Mouse (Mus musculus) cerebellum, postnatal 14 days (tissue): ENCODE data around the gene Olfr1537.

Experiments used
- DNase-seq, 2 experiments: peaks; one replicate each; pipeline ENCODE4 v3.0.0; 2021; ENCODE audit warnings: mixed read lengths in 2 of 2

Olfr1537 gene

GRCm38 (mm10) chr9:39249894-39250293, at the start of gene Olfr1537:
TSS of gene Olfr1537 (minus strand) at chr9:39249994.
- DNase-seq: no peak

DNA sequence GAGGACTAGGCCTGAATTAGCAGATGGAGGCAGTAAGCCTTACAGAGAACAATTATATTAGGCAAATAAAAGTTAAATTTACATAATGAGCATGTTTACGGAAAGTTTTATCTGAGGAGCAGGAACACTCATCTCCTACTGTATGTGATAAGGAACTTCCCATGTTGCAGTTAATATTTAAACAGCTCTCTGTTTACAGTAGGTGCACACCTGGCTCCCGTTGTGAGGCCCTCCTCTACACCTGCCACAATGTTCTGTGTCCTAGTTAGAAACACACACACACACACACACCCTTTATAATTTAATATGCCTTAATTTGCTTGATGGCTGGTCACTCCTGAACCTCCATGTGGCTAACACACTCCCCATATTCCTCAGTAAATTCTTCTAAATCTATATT, 37.3 kb upstream of the Olfr1537 start:
- no peak for DNase-seq

DNA sequence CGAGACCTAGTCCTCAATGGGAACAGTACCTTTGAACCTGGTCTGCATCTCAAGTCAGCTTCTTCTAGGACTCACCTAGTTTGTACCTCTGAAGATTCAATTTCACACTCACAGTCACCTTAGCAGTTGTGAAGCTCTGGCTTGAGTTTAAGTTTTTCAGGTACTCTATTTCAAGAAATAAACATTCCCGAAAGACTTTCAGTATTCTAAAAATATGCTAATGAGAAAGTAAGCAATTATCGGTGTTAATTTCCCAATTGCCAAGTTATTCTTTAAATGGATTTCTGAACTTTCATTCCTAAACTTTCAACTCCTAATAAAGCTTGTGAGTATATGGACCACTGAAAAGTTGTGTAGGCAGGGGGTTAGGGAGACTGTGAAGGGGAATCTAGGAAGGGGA, 26.9 kb upstream of the Olfr1537 start, which contains the start of gene Olfr945:
Gene Olfr945, minus strand, starts transcription at position 101 of the 400 bp plus-strand sequence.
- no peak for DNase-seq

DNA sequence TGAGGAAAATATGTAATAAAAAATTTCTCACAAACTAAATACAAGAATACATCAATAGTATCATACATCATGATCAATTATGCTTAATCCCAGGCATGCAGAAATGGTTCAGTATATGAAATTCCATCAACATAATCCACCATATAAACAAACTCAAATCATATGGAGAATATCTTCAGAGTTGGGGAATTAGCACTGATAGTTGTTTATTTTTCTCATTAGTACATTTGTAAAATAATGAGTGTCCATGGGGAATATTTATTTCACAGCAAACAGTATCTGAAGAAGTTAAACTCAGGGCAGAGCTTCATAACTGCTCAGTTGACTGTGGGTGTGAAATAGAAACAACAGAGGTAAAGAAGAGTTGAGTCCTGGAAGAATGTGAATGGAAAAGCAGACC, 48.2 kb downstream of the Olfr1537 start, which contains the start of gene Olfr944:
Gene Olfr944, plus strand, starts transcription at position 301 of the 400 bp plus-strand sequence.
- no peak for DNase-seq
